Comparison of ENCODE assay signal across 7 mouse cellular contexts in genomic region chr5:115559237-115560101, GRCm38 (mm10). TPM values are rescaled to one million over a fixed set of nuclear protein-coding genes. Genes with fewer than 3 reads are reported as not detected.
DNase-seq lines count a peak whose midpoint lies in the region; ATAC-seq lines count a peak whose summit lies in the region.

Gene Rplp0, plus strand, starts transcription at chr5:115559467.

- DNase-seq in adrenal gland, adult 2 months: peak; percentile 100
- DNase-seq in embryo, embryonic 11.5 days (ENCODE audit: low read depth, low spot score): peak; percentile 98
- peak; percentile 99 to 100 for DNase-seq in gastrocnemius, postnatal 36 days
- DNase-seq in left cerebral cortex, postnatal 25 days (ENCODE audit: low spot score in 2 of 2): peak; percentile 100
- DNase-seq in midbrain, embryonic 10.5 days (ENCODE audit: low spot score): peak; percentile 99
- DNase-seq in right cerebral cortex, postnatal 4 days: peak; percentile 100

- peak within 1 kb of the TSS; percentile 93 for H3K4me3 ChIP-seq in intestine, embryonic 15.5 days (replicated peaks)
- H3K4me3 ChIP-seq in midbrain, embryonic 10.5 days: peak within 1 kb of the TSS; percentile 96

- WGBS in intestine, embryonic 15.5 days: under 1% methylated on average over 77 of the region's 78 CpGs
- WGBS in midbrain, embryonic 10.5 days: under 1% methylated on average over 78 of the region's 78 CpGs

- no peaks in the 10 kb centered on the region for H3K27me3 ChIP-seq in intestine, embryonic 15.5 days (replicated peaks)
- H3K27me3 ChIP-seq in midbrain, embryonic 10.5 days (ENCODE audit: low read depth, poor library complexity, severe bottlenecking): no peaks in the 10 kb centered on the region

- H3K36me3 ChIP-seq in intestine, embryonic 15.5 days: peaks cover 27% of the 10 kb centered on the region
- H3K36me3 ChIP-seq in midbrain, embryonic 10.5 days: peaks cover 47% of the 10 kb centered on the region

- peak within 1 kb of the TSS; percentile 84 for H3K27ac ChIP-seq in intestine, embryonic 15.5 days
- H3K27ac ChIP-seq in midbrain, embryonic 10.5 days (replicated peaks): peak within 1 kb of the TSS; percentile 97

- peak; percentile 97 for ATAC-seq in intestine, embryonic 15.5 days

- peaks cover 19% of the 10 kb centered on the region; the same call in 1 of the 2 replicates for H3K4me1 ChIP-seq in intestine, embryonic 15.5 days (replicated peaks)
- peaks cover 41% of the 10 kb centered on the region for H3K4me1 ChIP-seq in midbrain, embryonic 10.5 days

- H3K9ac ChIP-seq in intestine, embryonic 15.5 days: peak within 1 kb of the TSS; percentile 99

- intact Hi-C loops in gastrocnemius, postnatal 36 days (cut with DNase I): loop anchor here (5.0 kb wide), 1 partner anchor 52 kb away; the partner anchor contains the start of gene Pxn
- intact Hi-C loops in left cerebral cortex, postnatal 25 days (cut with DNase I): loop anchor here (1.0 kb wide), 1 partner anchor 53 kb away; the partner anchor contains the start of gene Pxn

- peak within 1 kb of the TSS; percentile 70 for H3K4me2 ChIP-seq in intestine, embryonic 15.5 days (replicated peaks)

- no peaks in the 10 kb centered on the region for H3K9me3 ChIP-seq in intestine, embryonic 15.5 days
- no peaks in the 10 kb centered on the region for H3K9me3 ChIP-seq in midbrain, embryonic 10.5 days (replicated peaks)

RNA-seq across cellular contexts. Expression of gene Rplp0, which starts in this region (rescaled TPM):
- 100 to 1,000 TPM; 758 to 884 TPM for total RNA-seq in adrenal gland, adult 2 months (2021)
- 1,163 and 1,198 TPM in 2 replicates for polyA plus RNA-seq in adrenal gland, adult 2 months (2012; rRNA removed)
- total RNA-seq in gastrocnemius, postnatal 36 days (2021): 100 to 1,000 TPM; 533 to 598 TPM
- polyA plus RNA-seq in intestine, embryonic 15.5 days (2015; fragmentation: Nextera tagmentation; extraction: Ambion mirVana): 1,607 and 1,644 TPM in 2 replicates
- total RNA-seq in left cerebral cortex, postnatal 25 days (2021): 100 to 1,000 TPM; 208 to 218 TPM
- 1,126 and 1,338 TPM in 2 replicates for polyA plus RNA-seq in midbrain, embryonic 10.5 days (2016; fragmentation: Nextera tagmentation; extraction: Ambion mirVana)

Comparison
In these comparisons a context has a peak if more than half of its experiments do, and no peak if none do; other contexts are left out.
1. Peak in every context shown above with its lines: DNase-seq, ATAC-seq, H3K4me3 ChIP-seq and H3K27ac ChIP-seq.